In genomic region chr4:33204682-33205081, GRCm38 (mm10) we compare ENCODE assay signal across 9 mouse cellular contexts. TPM values are rescaled to one million over a fixed set of nuclear protein-coding genes. Genes with fewer than 3 reads are reported as not detected.
DNase-seq lines count a peak whose midpoint lies in the region; ATAC-seq and TF ChIP-seq lines count a peak whose summit lies in the region.
"Had no signal": no experiment of that assay in that cellular context is flagged by ENCODE, and none has a peak within 500 bp of the region (broad histone marks: within the 10 kb centered on the region; RNA-seq: fewer than 3 reads in every experiment).

No protein-coding gene starts in this region.

- POLR2A ChIA-PET in Patski (lab: Charles Lee), result no interaction called here

- DNase-seq in left cerebral cortex, adult 18-20 months (ENCODE audit: low spot score in 2 of 2), result peak; percentile 53
- no peak for DNase-seq in left cerebral cortex, adult 11 months (ENCODE audit: low spot score)
- no peak for DNase-seq in Patski (ENCODE audit: low read depth, low spot score)
- peak; percentile 78 for DNase-seq in cerebellum, adult 9-10 months
- DNase-seq in forelimb bud, embryonic 11.5 days (ENCODE audit: low read depth, low spot score), result peak; percentile 65
- DNase-seq in layer of hippocampus, adult 2 months (ENCODE audit: low spot score in 2 of 2), result peak; percentile 23 to 53
- peak; percentile 76 for DNase-seq in testis, postnatal 10 days (ENCODE audit: low spot score)

- H3K27ac ChIP-seq in layer of hippocampus, adult 2 months, result no peak overlapping the region
- H3K27ac ChIP-seq: embryonic facial prominence, embryonic 13.5 days had no signal

- peak; percentile 67 for TF ChIP-seq CTCF in Patski (IDR thresholded peaks at IDR 0.05)
- peak; percentile 88 for TF ChIP-seq CTCF in layer of hippocampus, adult 2 months (conservative IDR thresholded peaks at IDR 0.05)

- ATAC-seq in Patski, result peak; percentile 83
- peak; percentile 79 for ATAC-seq in megakaryocyte, adult 5-6 weeks (ENCODE audit: poor library complexity, severe bottlenecking)

- CTCF ChIA-PET in Patski (lab: Charles Lee), result interaction anchor here (1.0 to 2.8 kb wide), 4 partner anchors 9 to 80 kb away, joined by 3 to 9 read pairs (median 4); no protein-coding TSS in a partner anchor

- peaks cover 6% of the 10 kb centered on the region for H3K27me3 ChIP-seq in Patski
- H3K27me3 ChIP-seq: embryonic facial prominence, embryonic 13.5 days had no signal

- in situ Hi-C loops in Patski (cut with MboI; ENCODE audit: low pct_unique_long_range_greater_than_20kb), result loop anchor here (5.0 kb wide), 1 partner anchor 57 kb away; no protein-coding TSS in a partner anchor

- no peak overlapping the region for H3K4me3 ChIP-seq in layer of hippocampus, adult 2 months
- H3K4me3 ChIP-seq: embryonic facial prominence, embryonic 13.5 days had no signal

RNA-seq across cellular contexts. Expression of gene Srsf12, which starts 4.1 kb away (rescaled TPM):
- 10 to 100 TPM; 22.8 to 24.9 TPM for total RNA-seq in left cerebral cortex, adult 18-20 months (2021)
- 0.03 TPM for polyA plus RNA-seq in Patski (2021)
- 10 to 100 TPM; 25.7 to 26.6 TPM for total RNA-seq in layer of hippocampus, adult 2 months (2021)
- 0.18 TPM in 1 of 2 replicates, not detected in the other for total RNA-seq in megakaryocyte, adult 5-6 weeks (2015)
- not detected in 2 replicates for total RNA-seq in megakaryocyte, adult 5-6 weeks (2017)

RNA-seq across cellular contexts. Expression of gene Pm20d2, which starts 15.1 kb away (rescaled TPM):
- 1 to 10 TPM; 5.5 to 6.0 TPM for total RNA-seq in left cerebral cortex, adult 18-20 months (2021)
- 0.39 TPM for polyA plus RNA-seq in Patski (2021)
- 10 to 100 TPM; 10.6 to 10.9 TPM for total RNA-seq in layer of hippocampus, adult 2 months (2021)
- not detected in 2 replicates for total RNA-seq in megakaryocyte, adult 5-6 weeks (2015)
- total RNA-seq in megakaryocyte, adult 5-6 weeks (2017), result not detected in 2 replicates

Comparison
In these comparisons a context has a peak if more than half of its experiments do, and no peak if none do; other contexts are left out.
1. DNase-seq: peak in left cerebral cortex, adult 18-20 months (2 of 2), cerebellum, adult 9-10 months (single experiment), forelimb bud, embryonic 11.5 days (single experiment), layer of hippocampus, adult 2 months (2 of 2) and testis, postnatal 10 days (single experiment); none in left cerebral cortex, adult 11 months (single experiment) and Patski (single experiment).
2. RNA of gene Srsf12, which starts 4.1 kb away (total RNA-seq): 25.7 to 26.6 TPM in layer of hippocampus, adult 2 months and 22.8 to 24.9 TPM in left cerebral cortex, adult 18-20 months; 0.18 TPM in megakaryocyte, adult 5-6 weeks; every median in the first group is over 10 times any median in the second.
3. RNA of gene Pm20d2, which starts 15.1 kb away (total RNA-seq): 10.6 to 10.9 TPM in layer of hippocampus, adult 2 months and 5.5 to 6.0 TPM in left cerebral cortex, adult 18-20 months; not detected in megakaryocyte, adult 5-6 weeks; every median in the first group is over 4 times any median in the second.